Mouse (Mus musculus): ENCODE data around the gene L1td1.

The L1td1 gene

DNA sequence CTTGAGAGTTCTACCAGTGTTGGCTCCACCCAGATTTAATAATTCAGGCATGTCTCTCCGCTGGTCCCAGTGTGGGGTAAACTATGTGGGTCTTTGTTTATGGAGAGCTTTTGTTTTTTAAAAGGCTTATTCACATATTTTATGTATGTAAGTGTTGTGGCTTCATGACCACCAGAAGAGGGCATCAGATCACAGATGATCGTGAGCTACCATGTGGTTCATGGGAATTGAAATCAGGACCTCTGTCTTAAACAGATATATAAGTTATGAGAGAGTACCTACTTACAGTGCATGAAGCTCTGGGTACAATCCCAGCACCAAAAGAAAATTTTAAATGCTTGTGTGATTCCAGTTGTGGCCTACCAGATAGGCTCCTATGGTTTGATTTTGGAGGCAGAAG lies 13.2 kb downstream of the L1td1 start:
- DNase-seq (ENCODE audit: low read depth, low spot score) = peak; percentile 82

DNA sequence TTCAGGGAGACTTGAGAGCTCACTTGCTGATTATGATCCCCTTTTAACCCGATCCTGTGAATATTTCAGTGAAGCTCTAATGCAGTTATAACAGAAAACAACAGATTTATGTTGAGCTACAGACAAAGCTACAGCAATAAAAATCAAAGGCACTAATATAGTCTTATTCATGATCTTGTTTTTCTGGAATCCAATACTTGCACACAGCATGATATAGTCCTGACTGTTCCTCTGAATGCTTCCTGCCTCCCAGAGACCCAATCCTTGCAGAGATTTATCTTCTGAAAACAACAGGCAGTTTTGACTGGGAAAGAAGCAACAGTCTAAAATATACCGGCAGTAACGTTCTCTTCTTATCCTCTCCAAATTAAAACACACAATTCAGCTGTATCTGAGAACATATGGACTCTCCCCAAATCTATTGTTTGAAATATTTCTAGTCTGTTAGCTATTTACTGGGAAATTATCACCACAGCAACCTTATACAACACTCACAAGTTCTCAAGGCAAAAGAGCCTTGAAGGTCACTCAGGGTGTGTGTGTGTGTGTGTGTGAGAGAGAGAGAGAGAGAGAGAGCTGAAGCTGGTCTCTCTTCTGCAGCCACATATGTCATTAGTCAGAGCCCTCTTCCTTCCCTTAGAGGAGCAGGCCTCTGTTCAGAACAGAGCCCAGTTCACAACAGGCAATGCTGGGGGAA lies 16.8 kb downstream of the L1td1 start:
- DNase-seq (ENCODE audit: low read depth, low spot score) = no peak

DNA sequence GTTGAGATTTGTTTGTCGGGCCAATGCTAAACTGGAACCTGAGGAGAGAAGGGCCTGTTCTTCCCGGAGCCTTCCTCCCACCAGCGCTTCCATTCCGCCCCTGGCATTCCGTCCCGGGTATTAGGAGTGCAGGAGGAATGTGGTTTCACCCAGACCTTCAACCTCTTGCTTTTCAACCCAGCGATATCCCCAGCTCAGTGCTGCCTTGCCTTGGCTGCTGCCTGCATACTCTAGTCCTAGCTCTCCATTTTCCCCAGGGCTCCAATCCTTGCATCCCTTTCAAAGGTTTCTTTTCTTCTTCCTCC lies 17.3 kb downstream of the L1td1 start:
- no peak for DNase-seq (ENCODE audit: low read depth, low spot score)

DNA sequence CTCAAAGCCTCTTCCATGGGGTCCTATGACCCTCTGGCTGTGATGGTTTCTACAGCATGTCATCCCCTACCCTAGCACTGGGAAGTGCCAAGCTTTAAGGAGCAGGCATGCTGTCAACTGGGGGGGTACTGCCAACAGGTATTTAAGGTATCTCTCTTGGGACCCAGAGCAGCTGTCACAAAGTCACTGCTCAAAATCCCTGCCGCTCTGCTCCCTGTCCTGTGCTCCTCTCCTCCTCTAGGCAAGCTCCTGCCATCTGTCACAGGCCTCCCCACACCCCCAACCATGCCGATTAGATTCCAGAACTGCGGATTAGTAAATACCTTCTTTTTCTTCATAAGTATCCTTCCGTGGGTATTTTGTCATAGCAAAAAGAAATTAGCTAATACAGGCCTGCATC lies 27.9 kb downstream of the L1td1 start:
- peak; percentile 80 for DNase-seq (ENCODE audit: low read depth, low spot score)

DNA sequence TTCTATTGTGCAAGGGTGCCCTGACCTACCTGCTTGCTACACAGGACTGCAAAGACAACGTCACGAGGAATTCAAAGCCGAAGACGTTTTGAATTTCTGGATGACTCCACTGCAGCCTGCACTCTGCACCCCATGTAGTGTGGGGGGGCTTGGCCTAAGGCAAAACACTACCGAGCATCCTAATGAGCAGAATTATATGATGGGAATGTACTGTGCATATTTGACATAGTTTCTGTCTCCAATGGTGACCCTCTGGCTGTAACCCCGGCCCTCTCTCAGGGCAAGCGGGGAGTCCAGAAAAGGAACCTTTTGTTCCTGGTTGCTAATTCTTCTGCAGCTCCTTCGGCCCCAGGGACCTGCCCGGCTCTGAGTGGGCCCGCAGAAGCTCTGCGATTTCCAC lies 29.6 kb downstream of the L1td1 start:
- no peak for DNase-seq (ENCODE audit: low read depth, low spot score)

DNA sequence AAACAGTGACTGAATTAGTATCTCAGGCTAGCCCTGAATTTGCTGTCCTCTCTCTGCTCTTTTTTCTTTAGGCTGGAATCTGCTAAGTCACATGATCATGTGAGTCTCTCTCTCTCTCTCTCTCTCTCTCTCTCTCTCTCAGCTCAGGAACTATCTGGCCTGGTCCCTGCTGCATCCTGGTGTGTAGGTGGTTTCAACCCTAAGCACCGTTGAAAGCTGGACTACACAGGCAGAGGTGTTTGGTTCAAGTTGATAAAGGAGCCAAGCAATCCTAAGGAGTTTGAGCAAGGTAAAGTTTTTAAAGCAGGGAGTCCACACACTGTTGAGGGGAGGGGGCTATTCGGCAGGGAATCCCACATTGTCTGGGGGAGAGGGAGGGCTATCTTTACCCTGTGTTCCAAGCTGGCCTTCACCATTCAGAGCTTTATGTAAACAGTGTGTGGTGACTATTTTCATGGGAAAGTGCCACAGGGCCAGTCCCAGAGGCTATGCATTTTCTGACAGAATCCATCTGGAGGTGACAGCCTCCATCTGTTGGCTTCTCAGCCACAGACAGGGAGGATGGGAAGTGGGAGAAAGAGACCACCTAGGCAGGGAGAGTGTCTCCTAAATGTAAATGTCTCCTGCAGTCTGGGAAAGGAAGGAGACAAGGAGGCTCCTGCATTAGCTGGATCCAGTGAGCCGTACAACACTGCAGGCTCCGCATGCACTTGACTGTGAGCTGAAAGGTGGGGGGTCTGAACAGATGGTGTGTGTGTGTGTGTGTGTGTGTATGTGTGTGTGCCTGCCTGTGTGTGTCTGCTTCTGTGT lies 31.7 kb downstream of the L1td1 start:
- peak; percentile 61 for DNase-seq (ENCODE audit: low read depth, low spot score)

DNA sequence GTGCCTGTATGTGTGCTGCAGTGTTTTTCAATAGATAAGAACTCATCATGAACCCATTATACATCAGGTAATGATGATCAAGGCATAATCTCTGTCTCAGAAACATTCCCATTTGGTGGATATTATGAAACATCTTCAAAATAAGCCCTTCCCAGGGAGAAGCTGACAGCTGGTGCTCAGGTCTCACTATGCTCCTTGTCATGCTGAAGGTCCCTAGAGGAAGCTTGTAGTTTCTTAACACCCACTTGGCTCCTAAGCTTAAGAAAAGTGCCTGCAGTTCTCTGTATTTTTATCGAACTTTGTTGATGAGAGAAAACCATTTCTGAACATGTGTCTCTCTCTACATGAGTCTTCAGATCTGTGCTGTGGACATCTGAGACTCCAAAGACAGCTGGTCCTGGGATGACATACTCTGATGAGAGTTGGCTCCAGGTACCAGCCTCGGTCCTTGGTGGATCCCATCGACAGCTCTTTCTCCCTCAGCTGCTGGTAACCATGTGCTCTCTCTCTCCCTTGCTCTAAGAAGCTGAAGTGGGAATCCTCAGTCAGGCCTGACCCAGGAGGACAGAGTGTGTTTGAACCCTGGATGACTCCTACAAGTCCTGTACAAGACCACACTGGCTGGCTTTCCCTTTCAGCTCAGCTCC lies 32.5 kb downstream of the L1td1 start:
- DNase-seq (ENCODE audit: low read depth, low spot score) = peak; percentile 54

DNA sequence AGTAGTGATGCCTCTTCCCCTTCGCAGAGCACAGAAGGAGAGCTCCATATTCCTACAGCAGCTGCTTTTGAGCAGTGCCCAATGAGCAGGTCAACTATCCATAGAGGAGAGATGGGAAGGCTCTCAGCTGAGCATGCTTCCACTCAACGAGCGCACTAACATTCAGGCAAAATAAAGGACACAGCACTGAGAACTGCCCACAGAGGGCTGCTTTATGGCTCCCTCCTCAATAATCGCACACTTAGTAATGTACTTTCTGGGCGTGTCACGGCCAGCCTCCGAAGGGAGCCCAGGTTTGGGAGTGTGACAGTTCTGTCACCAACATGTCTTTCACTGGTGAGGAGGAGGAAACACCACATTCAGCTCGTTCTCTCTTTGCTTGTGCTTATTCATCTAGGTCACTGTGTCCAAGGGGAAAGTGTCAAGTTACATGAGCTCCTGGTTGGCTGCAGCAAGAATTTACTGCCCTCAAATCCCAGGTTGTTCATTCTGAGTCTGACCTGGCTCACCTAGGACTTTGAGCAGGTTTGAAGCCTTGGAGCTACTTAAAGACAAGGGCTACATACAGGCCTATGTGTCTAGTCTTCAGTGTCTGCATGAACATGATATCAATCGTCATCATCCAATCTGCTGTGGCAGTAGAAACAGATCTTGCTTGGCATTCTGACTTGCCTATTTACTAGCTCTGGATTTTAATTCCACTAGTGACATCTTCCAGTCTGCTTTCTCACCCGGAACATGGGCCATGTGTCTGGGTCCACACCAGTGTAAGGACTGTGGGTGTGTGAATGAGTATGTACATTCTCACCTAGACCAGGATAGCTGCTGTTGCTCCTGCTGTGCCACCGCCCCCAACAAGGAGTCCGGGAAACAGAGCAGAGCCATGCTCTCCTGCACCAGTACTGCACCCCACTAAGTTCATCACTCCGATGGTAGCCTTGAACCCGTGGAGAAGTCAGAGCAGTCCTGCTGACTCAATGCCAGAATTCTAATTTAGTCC lies 40.9 kb downstream of the L1td1 start:
- no peak for DNase-seq (ENCODE audit: low read depth, low spot score)

DNA sequence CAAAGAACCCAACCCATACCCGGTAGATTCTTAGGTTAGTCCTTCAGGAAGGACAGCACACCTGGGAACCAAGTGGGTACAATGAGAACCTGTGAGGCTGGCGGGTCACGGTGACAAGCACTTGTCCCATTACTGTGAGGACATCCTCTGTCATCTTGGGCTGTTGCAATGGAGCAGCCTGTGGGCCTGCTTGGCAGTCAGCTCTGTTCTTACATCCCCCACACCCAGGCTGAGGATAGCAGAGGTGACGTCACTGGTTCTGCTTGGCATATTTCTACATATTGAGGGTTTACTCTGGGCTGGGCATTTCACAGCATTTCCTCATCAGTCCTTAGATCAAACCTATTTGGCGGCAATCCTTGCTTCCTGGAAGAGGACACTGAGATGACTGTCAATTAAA lies 47.3 kb downstream of the L1td1 start:
- DNase-seq (ENCODE audit: low read depth, low spot score) = peak; percentile 35

DNA sequence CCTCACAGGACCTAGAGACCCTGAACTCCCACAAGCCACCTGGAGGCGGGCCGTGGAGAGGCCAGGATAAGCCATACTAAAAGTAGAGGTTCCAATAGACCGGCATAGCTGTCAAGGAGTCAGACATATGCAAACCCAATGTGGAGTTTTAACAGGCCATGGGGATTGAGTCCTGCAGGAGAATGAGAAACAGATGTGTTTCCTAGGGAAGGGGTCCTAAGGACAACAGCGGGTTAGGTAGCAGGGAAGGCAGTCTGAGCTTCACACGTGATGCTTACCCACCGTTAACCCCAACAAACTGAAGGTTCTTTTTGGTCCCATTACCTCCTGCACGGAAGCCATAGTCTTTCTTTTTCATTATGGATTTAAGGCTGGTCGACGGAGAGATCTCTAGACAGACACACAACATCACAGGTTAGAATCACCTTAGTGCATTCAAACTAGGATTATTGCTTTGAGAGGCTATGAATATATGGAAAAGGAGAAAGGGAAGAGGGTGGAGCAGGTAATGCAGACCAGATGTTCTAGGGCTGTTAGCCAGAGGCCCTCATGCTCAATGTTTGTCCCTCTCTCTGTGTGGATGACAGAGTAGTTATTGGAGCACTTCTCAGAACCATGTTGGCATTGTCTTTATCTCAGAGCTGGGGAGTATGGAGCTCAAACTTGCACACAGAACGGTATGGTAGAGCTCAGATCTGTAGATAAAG lies 50.3 kb downstream of the L1td1 start:
- no peak for DNase-seq (ENCODE audit: low read depth, low spot score)

DNA sequence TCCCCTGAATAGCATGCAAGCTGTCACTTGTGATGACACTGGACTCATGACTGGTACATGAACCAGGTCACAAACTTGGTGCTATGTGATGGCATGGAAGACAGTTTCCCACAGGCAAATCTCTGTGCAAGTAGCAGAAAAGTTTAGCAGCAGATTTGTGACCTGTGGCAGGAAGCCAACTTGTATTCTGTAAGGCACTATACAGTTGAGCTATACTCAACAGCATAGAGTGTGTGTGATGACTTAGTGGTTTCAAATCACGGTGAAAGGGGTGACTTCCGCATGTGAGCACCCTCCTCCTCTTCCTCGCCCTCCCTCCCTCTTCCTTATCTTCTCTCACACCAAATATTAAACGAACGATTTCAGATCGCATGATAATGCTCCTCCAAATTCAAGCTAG lies 50.9 kb downstream of the L1td1 start:
- DNase-seq (ENCODE audit: low read depth, low spot score) = no peak

DNA sequence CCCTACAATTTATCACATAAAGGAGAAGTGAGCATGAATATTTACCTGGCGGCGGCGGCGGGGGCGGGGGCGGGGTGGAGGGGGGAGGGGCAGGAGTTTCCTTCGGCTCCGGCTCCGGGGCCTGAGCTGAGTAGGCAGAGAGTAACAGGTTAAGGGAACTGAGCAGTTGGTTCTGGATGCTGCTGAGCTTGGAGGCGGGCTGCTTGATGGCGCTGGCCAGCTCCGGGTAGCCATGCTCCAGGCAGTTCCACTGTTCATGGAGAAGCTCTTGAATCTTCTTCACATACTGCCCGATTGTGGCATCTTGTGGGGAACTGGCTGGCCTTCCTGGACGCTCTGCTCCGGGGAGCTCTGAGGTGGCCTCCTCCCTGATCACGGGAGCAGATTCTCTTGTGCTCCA lies 51.7 kb downstream of the L1td1 start:
- DNase-seq (ENCODE audit: low read depth, low spot score) = no peak

DNA sequence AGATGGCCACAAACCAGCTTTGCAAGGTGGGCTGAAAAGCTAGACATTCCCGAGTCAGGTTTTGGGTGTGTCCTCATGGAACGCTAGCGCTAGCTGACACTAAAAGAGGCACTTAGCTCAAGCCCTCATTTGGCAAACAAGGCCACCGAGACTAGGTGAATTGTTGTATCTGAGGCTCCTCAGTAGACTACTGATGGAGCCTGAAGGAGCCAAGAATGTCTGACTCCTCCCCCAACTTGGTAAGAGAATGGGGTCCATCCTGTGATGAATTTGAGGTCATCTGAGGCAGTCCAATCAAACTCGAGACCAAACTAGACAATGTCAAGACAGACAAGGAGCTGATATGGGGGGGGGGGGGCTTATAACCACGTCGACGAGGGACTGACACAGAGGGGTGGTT lies 59.3 kb downstream of the L1td1 start:
- DNase-seq (ENCODE audit: low read depth, low spot score) = no peak

DNA sequence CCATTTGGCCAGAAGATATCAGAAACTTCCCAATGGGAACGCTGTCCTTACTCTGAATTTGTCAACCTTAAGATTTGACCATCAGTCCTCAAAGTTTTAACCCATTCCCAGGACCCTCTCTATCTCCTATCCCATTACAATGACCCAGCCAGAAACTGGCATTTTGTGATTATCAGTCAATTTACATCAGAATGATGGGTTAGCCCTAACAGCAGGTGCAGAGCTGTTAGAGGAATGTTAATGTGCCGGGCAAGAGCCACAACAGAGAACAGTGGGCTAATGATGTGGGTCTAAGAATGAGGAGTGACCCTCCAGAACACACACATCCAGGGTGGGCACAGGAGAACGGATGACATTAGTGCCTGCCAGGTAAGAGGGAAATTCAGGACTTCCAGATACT lies 59.7 kb downstream of the L1td1 start:
- no peak for DNase-seq (ENCODE audit: low read depth, low spot score)

Data from brain, adult 2 months (tissue).